Mouse (Mus musculus): ENCODE results near the gene Ctsk.
A peak's percentile ranks its signal among the peaks of the same experiment; 100 is the strongest.

Gene Ctsk

GRCm38 (mm10) chr3:95499024-95499423 lies at the start of gene Ctsk:
TSS of gene Ctsk (plus strand) at chr3:95499256.
- no peak for DNase-seq (ENCODE audit: low spot score)

- peak; percentile 30 for DNase-seq (ENCODE audit: low spot score)
Measured at GRCm38 (mm10) chr3:95450408-95450807, 48.6 kb upstream of the Ctsk start.

- no peak for DNase-seq (ENCODE audit: low spot score)
Measured at GRCm38 (mm10) chr3:95450915-95451314, 48.1 kb upstream of the Ctsk start.

GRCm38 (mm10) chr3:95456367-95456766 lies 42.7 kb upstream of the Ctsk start:
- no peak for DNase-seq (ENCODE audit: low spot score)

GRCm38 (mm10) chr3:95457758-95458157 lies 41.3 kb upstream of the Ctsk start:
- no peak for DNase-seq (ENCODE audit: low spot score)

- no peak for DNase-seq (ENCODE audit: low spot score)
Measured at GRCm38 (mm10) chr3:95459381-95459780, 39.7 kb upstream of the Ctsk start.

- DNase-seq (ENCODE audit: low spot score): no peak
Measured at GRCm38 (mm10) chr3:95463852-95464251, 35.2 kb upstream of the Ctsk start.

- DNase-seq (ENCODE audit: low spot score): no peak
Measured at GRCm38 (mm10) chr3:95478966-95479365, 20.1 kb upstream of the Ctsk start.

GRCm38 (mm10) chr3:95486421-95486820 lies 12.6 kb upstream of the Ctsk start:
- no peak for DNase-seq (ENCODE audit: low spot score)

GRCm38 (mm10) chr3:95488679-95489078 lies 10.4 kb upstream of the Ctsk start:
- no peak for DNase-seq (ENCODE audit: low spot score)

GRCm38 (mm10) chr3:95490238-95490637 lies 8.8 kb upstream of the Ctsk start:
- no peak for DNase-seq (ENCODE audit: low spot score)

GRCm38 (mm10) chr3:95494342-95494741 lies 4.7 kb upstream of the Ctsk start:
- no peak for DNase-seq (ENCODE audit: low spot score)

- no peak for DNase-seq (ENCODE audit: low spot score)
Measured at GRCm38 (mm10) chr3:95498229-95498628, 827 bp upstream of the Ctsk start.

- no peak for DNase-seq (ENCODE audit: low spot score)
Measured at GRCm38 (mm10) chr3:95499496-95500140, 562 bp downstream of the Ctsk start.

- no peak for DNase-seq (ENCODE audit: low spot score)
Measured at GRCm38 (mm10) chr3:95502312-95502711, 3.3 kb downstream of the Ctsk start.

- DNase-seq (ENCODE audit: low spot score): no peak
Measured at GRCm38 (mm10) chr3:95509348-95509747, 10.3 kb downstream of the Ctsk start.

- no peak for DNase-seq (ENCODE audit: low spot score)
Measured at GRCm38 (mm10) chr3:95511611-95512180, 12.6 kb downstream of the Ctsk start.

GRCm38 (mm10) chr3:95516614-95517041 lies 17.6 kb downstream of the Ctsk start:
- DNase-seq (ENCODE audit: low spot score): peak; percentile 48

- DNase-seq (ENCODE audit: low spot score): peak; percentile 74
Measured at GRCm38 (mm10) chr3:95517493-95517898, 18.4 kb downstream of the Ctsk start.

- DNase-seq (ENCODE audit: low spot score): no peak
Measured at GRCm38 (mm10) chr3:95518891-95519290, 19.8 kb downstream of the Ctsk start.

- peak; percentile 58 for DNase-seq (ENCODE audit: low spot score)
Measured at GRCm38 (mm10) chr3:95519315-95519714, 20.3 kb downstream of the Ctsk start.

- DNase-seq (ENCODE audit: low spot score): no peak
Measured at GRCm38 (mm10) chr3:95520100-95520499, 21.0 kb downstream of the Ctsk start.

GRCm38 (mm10) chr3:95521168-95521567 lies 22.1 kb downstream of the Ctsk start:
- no peak for DNase-seq (ENCODE audit: low spot score)

GRCm38 (mm10) chr3:95523662-95524061 lies 24.6 kb downstream of the Ctsk start:
- no peak for DNase-seq (ENCODE audit: low spot score)

All from spleen, adult 12 weeks (tissue).